Mouse (Mus musculus) gastrocnemius, postnatal 10 days (tissue): ENCODE measurements around the gene Car12. TPM values are rescaled to one million over a fixed set of nuclear protein-coding genes. Genes with fewer than 3 reads are reported as not detected.
"Not testable (repeated sequence)": the region's sequence is repeated elsewhere in the genome, so short reads cannot be mapped to it uniquely, and the experiment has no call there.

ENCODE experiments used
- DNase-seq: peaks from one replicate; pipeline ENCODE4 v3.0.0; 2021; ENCODE audit warnings: mixed read lengths
- total RNA-seq, 2 experiments: library from RNA; stranded (reverse); gene quantifications; 2 replicates each; pipeline ENCODE4 v1.2.3; 2021

Car12 gene
- total RNA-seq, 2 experiments from 2014 or later = 1.2 to 2.4 TPM

- DNase-seq = no peak
These were observed 57.2 kb downstream of the Car12 start for GRCm38 (mm10) chr9:66770701-66771100.

DNA sequence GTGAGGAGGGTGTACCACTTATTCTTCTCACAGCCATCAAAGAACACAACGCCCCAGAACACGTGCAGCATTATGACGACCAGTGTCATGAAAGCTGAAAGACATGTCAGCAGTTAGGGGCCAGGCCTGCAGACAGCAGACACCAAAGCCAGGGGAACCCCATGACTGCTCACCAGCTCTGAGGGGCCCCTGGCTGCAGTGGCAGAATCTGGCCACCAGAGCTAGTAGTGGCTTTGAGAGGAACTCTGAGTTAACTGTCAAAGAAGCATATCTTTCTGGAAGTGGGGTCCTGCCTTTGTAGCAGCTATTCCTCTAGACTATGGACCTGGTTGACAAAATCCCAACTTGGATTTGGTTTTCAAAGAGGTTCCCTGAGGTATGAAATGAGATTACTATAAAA lies 71.1 kb downstream of the Car12 start:
- DNase-seq = not testable (repeated sequence)

DNA sequence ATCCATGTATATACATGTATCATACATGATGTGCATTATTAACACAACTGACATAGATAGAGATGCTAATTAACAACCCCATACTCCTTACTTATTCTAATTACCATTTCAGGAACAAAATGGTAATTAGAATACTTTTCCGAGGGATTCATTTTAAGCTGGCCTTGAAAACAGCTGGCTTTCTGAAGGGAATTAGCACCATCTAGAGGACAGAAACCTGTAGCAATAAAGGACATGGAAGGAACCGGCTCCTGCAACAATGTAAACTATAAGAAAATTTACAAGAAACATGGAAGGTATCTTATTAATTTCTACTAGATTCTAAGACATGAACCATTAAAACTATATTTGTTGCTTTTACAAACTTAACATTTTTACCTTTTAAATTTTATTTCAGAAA lies 74.3 kb downstream of the Car12 start:
- DNase-seq = no peak

DNA sequence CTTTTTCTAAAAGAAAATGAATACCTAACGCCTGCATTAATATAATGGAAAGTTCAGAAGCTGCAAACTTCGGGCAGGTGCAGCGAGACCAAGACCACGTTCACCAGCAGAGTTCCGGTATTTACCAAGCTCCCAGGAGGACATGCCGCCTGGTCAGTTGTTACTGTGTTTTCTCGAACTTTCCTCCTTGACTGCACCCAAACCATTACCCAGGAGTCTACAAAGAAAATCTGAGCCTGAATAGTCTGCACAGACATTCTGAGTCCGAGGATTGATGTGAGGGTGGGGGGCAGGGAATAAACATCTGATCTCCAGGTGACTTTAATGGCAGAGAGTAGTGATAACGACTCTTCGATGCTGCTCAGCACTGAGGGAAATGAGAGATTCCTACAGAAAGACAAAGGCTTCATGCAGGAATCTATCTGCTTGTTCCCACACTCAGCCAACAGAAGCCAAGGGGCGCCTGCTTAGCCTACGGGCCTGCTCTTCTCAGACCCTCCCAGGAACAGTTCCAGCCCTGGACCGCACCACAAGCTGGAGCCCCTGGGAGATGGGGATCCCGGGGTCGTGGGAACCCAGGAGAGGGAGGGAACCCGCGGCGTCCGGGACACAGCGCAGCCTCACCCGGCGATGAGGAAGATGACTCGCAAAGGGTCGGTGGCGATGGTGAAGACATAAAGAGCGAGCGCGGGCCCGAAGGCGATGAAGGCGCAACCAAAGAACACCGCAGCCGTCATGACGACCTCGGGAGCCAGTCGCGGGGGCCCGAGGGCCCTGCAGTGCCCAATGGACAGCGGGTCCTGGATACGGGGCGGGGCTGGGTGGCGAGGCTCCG lies 81.4 kb downstream of the Car12 start:
- no peak for DNase-seq

DNA sequence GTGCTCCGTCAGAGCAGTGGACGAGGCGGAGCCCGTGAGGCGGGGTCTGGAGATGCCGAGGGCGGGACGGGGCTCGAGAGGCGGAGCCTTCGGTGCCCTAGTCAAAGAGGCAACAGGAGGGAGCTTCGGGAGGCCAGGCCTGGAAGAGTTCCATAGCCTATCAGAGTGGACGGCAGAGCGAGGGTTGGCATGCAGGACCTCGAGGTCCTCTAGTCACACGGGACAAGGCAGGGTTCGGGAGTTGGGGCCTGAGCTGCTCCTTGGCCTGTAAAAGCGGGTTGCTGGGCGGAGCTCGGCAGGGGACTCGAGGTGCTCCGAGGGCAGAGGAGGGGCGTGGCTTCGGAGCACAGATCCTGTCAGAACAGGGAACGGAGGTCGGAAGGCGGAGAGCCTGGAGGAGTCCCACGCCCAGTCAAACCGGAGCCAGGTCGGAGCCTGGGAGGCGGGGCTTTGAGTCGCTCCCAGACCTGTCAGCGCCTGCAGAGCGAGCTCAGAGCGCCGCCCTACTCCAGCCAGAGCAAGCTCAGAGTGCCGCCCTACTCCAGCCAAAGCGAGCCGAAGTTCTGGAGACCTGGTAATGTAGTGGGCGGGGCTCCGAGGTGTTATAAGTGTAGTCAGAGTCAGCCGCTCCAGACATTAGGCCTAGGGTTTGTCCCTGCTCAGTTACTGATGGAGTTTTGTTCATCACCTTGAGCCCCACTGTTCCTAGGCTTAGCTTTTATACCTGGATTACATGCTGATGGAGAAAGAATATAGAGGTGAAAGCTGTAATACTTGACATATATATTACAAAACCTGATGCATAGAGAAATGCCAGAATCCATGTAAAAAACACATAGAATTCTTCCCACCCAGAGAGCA lies 82.2 kb downstream of the Car12 start, which contains the start of gene Aph1b:
Gene Aph1b (minus strand): TSS at position 27 of the 861 bp plus-strand sequence.
- peak; percentile 91 for DNase-seq

GRCm38 (mm10) chr9:66796739-66797138 lies 83.3 kb downstream of the Car12 start, which contains the start of gene Gm10647:
Gene Gm10647, plus strand, starts transcription at chr9:66797039.
- DNase-seq = no peak

GRCm38 (mm10) chr9:66801947-66802346 lies 88.5 kb downstream of the Car12 start:
- DNase-seq = no peak

DNA sequence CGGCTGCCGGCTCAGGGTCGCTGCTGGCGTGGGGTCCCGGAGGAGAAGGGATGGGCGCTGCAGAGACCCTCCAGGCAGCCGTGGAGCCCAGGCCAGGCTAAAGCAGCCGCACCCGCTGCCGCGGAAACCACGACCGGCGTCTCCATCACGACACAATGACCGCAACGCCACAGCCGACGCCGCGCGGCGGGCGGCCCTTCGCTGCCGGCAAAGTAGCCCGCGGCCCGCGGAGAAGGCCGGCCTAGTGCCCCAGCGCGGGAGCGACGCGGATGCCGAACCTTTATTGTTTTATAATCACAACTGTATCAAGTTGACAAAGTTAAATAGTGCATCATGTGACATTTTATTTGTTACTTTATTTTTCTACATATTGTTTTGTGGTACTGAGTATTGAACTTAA lies 92.5 kb downstream of the Car12 start:
- not testable (repeated sequence) for DNase-seq

DNA sequence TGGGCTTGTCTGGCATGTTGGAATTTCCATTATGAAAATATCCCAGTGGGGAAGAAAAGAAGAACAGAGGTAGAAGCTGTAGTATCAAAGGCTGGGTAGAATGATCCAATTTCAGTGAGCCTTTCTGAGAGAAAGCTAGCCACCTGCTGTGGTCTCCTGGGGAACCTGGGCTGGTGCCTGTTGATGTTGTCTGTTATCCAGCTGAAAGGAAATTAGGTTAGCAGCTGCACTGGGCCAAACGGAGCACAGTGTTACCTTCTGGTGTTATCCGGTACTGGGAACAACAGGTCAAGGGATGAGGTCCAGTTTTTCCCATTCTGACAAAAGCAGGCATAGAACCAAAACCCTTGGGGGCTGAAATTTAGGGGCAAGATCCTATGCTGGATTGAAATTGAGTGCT lies 99.9 kb downstream of the Car12 start:
- no peak for DNase-seq

Other genes starting within 250 kb of the Car12 start
- gene Fbxl22, start 199.1 kb upstream of the Car12 start, total RNA-seq = 10 to 100 TPM; 36.0 to 38.6 TPM
- gene Usp3, start 120.5 kb upstream of the Car12 start, total RNA-seq = 10 to 100 TPM; 23.1 to 29.7 TPM
- gene Aph1b, start 81.8 kb downstream of the Car12 start, total RNA-seq = 1 to 10 TPM; 4.3 TPM
- under 1 TPM; 0.14 to 0.25 TPM for gene Gm10647, start 83.4 kb downstream of the Car12 start, total RNA-seq
- 1 to 10 TPM in 1 of 2 experiments, under 1 TPM in 1; 0.59 to 1.7 TPM for gene Aph1c, start 121.0 kb downstream of the Car12 start, total RNA-seq
- gene Rab8b, start 206.0 kb downstream of the Car12 start, total RNA-seq = 10 to 100 TPM; 12.6 to 15.4 TPM
- gene Rps27l, start 232.4 kb downstream of the Car12 start, total RNA-seq = 100 to 1,000 TPM; 215 to 237 TPM